Mouse (Mus musculus): Measurements from ENCODE around the gene Pacrg. TPM values are rescaled to one million over a fixed set of nuclear protein-coding genes. Genes with fewer than 3 reads are reported as not detected.

Pacrg gene
- polyA plus RNA-seq, 1 experiment, result 264 TPM

- Histone ChIP-seq H3K36me3 (ENCODE audit: control insufficient read depth, insufficient read depth, low read length) (no peaks in the 10 kb centered on the region), H3K4me1 (ENCODE audit: control insufficient read depth, insufficient read depth, low read length) (no peaks in the 10 kb centered on the region), H3K27me3 (ENCODE audit: control insufficient read depth, insufficient read depth, low read length) (no peaks in the 10 kb centered on the region), H3K27ac (ENCODE audit: control insufficient read depth, insufficient read depth, low read depth, low read length) (no peak overlapping the region), H3K4me3 (ENCODE audit: control insufficient read depth, low read depth, low read length) (no peak overlapping the region)
- TF ChIP-seq CTCF (IDR thresholded peaks at IDR 0.05; ENCODE audit: control insufficient read depth, insufficient read depth, insufficient replicate concordance, low read depth, low read length) (no peak), POLR2A (IDR thresholded peaks at IDR 0.05; ENCODE audit: control insufficient read depth, low read depth, low read length) (no peak)
These were observed 373.0 kb downstream of the Pacrg start for GRCm38 (mm10) chr17:10467102-10467501.

GRCm38 (mm10) chr17:10465467-10465866 lies 374.6 kb downstream of the Pacrg start:
- Histone ChIP-seq H3K27me3 (ENCODE audit: control insufficient read depth, insufficient read depth, low read length) (no peaks in the 10 kb centered on the region), H3K27ac (ENCODE audit: control insufficient read depth, insufficient read depth, low read depth, low read length) (0 out of 2 replicates have a peak overlapping the region, but pooled peaks have one; percentile 11), H3K36me3 (ENCODE audit: control insufficient read depth, insufficient read depth, low read length) (no peaks in the 10 kb centered on the region), H3K4me3 (ENCODE audit: control insufficient read depth, low read depth, low read length) (no peak overlapping the region), H3K4me1 (ENCODE audit: control insufficient read depth, insufficient read depth, low read length) (no peaks in the 10 kb centered on the region)
- TF ChIP-seq POLR2A (IDR thresholded peaks at IDR 0.05; ENCODE audit: control insufficient read depth, low read depth, low read length) (no peak), CTCF (IDR thresholded peaks at IDR 0.05; ENCODE audit: control insufficient read depth, insufficient read depth, insufficient replicate concordance, low read depth, low read length) (no peak)

- TF ChIP-seq POLR2A (IDR thresholded peaks at IDR 0.05; ENCODE audit: control insufficient read depth, low read depth, low read length), result no peak
- TF ChIP-seq CTCF (IDR thresholded peaks at IDR 0.05; ENCODE audit: control insufficient read depth, insufficient read depth, insufficient replicate concordance, low read depth, low read length), result no peak
- Histone ChIP-seq H3K27me3 (ENCODE audit: control insufficient read depth, insufficient read depth, low read length) (no peaks in the 10 kb centered on the region), H3K4me3 (ENCODE audit: control insufficient read depth, low read depth, low read length) (no peak overlapping the region), H3K36me3 (ENCODE audit: control insufficient read depth, insufficient read depth, low read length) (no peaks in the 10 kb centered on the region), H3K27ac (ENCODE audit: control insufficient read depth, insufficient read depth, low read depth, low read length) (no peak overlapping the region), H3K4me1 (ENCODE audit: control insufficient read depth, insufficient read depth, low read length) (no peaks in the 10 kb centered on the region)
These were observed 375.4 kb downstream of the Pacrg start for GRCm38 (mm10) chr17:10464700-10465099.

- no peaks in the 10 kb centered on the region for H3K27me3 ChIP-seq (ENCODE audit: control insufficient read depth, insufficient read depth, low read length)
- H3K27ac ChIP-seq (ENCODE audit: control insufficient read depth, insufficient read depth, low read depth, low read length), result no peak overlapping the region
- no peaks in the 10 kb centered on the region for H3K4me1 ChIP-seq (ENCODE audit: control insufficient read depth, insufficient read depth, low read length)
- TF ChIP-seq POLR2A (IDR thresholded peaks at IDR 0.05; ENCODE audit: control insufficient read depth, low read depth, low read length), result no peak
- no peak for TF ChIP-seq CTCF (IDR thresholded peaks at IDR 0.05; ENCODE audit: control insufficient read depth, insufficient read depth, insufficient replicate concordance, low read depth, low read length)
- H3K4me3 ChIP-seq (ENCODE audit: control insufficient read depth, low read depth, low read length), result no peak overlapping the region
- H3K36me3 ChIP-seq (ENCODE audit: control insufficient read depth, insufficient read depth, low read length), result no peaks in the 10 kb centered on the region
These were observed 376.5 kb downstream of the Pacrg start for GRCm38 (mm10) chr17:10463626-10464025.

GRCm38 (mm10) chr17:10460916-10461315 lies 379.2 kb downstream of the Pacrg start:
- Histone ChIP-seq H3K27me3 (ENCODE audit: control insufficient read depth, insufficient read depth, low read length) (no peaks in the 10 kb centered on the region), H3K27ac (ENCODE audit: control insufficient read depth, insufficient read depth, low read depth, low read length) (no peak overlapping the region), H3K4me1 (ENCODE audit: control insufficient read depth, insufficient read depth, low read length) (no peaks in the 10 kb centered on the region), H3K36me3 (ENCODE audit: control insufficient read depth, insufficient read depth, low read length) (no peaks in the 10 kb centered on the region), H3K4me3 (ENCODE audit: control insufficient read depth, low read depth, low read length) (no peak overlapping the region)
- TF ChIP-seq CTCF (IDR thresholded peaks at IDR 0.05; ENCODE audit: control insufficient read depth, insufficient read depth, insufficient replicate concordance, low read depth, low read length), result no peak

GRCm38 (mm10) chr17:10458743-10459142 lies 381.4 kb downstream of the Pacrg start:
- H3K36me3 ChIP-seq (ENCODE audit: control insufficient read depth, insufficient read depth, low read length), result no peaks in the 10 kb centered on the region
- H3K4me1 ChIP-seq (ENCODE audit: control insufficient read depth, insufficient read depth, low read length), result no peaks in the 10 kb centered on the region
- no peak overlapping the region for H3K4me3 ChIP-seq (ENCODE audit: control insufficient read depth, low read depth, low read length)
- no peaks in the 10 kb centered on the region for H3K27me3 ChIP-seq (ENCODE audit: control insufficient read depth, insufficient read depth, low read length)
- H3K27ac ChIP-seq (ENCODE audit: control insufficient read depth, insufficient read depth, low read depth, low read length), result no peak overlapping the region
- TF ChIP-seq POLR2A (IDR thresholded peaks at IDR 0.05; ENCODE audit: control insufficient read depth, low read depth, low read length) (no peak), CTCF (IDR thresholded peaks at IDR 0.05; ENCODE audit: control insufficient read depth, insufficient read depth, insufficient replicate concordance, low read depth, low read length) (no peak)

- no peaks in the 10 kb centered on the region for H3K4me1 ChIP-seq (ENCODE audit: control insufficient read depth, insufficient read depth, low read length)
- no peak overlapping the region for H3K4me3 ChIP-seq (ENCODE audit: control insufficient read depth, low read depth, low read length)
- no peaks in the 10 kb centered on the region for H3K36me3 ChIP-seq (ENCODE audit: control insufficient read depth, insufficient read depth, low read length)
- no peak overlapping the region for H3K27ac ChIP-seq (ENCODE audit: control insufficient read depth, insufficient read depth, low read depth, low read length)
- no peaks in the 10 kb centered on the region for H3K27me3 ChIP-seq (ENCODE audit: control insufficient read depth, insufficient read depth, low read length)
- TF ChIP-seq CTCF (IDR thresholded peaks at IDR 0.05; ENCODE audit: control insufficient read depth, insufficient read depth, insufficient replicate concordance, low read depth, low read length) (no peak), POLR2A (IDR thresholded peaks at IDR 0.05; ENCODE audit: control insufficient read depth, low read depth, low read length) (no peak)
These were observed 383.7 kb downstream of the Pacrg start for GRCm38 (mm10) chr17:10456409-10456808.

- H3K4me3 ChIP-seq (ENCODE audit: control insufficient read depth, low read depth, low read length), result no peak overlapping the region
- TF ChIP-seq POLR2A (IDR thresholded peaks at IDR 0.05; ENCODE audit: control insufficient read depth, low read depth, low read length) (no peak), CTCF (IDR thresholded peaks at IDR 0.05; ENCODE audit: control insufficient read depth, insufficient read depth, insufficient replicate concordance, low read depth, low read length) (no peak)
- H3K27ac ChIP-seq (ENCODE audit: control insufficient read depth, insufficient read depth, low read depth, low read length), result no peak overlapping the region
- H3K27me3 ChIP-seq (ENCODE audit: control insufficient read depth, insufficient read depth, low read length), result no peaks in the 10 kb centered on the region
- no peaks in the 10 kb centered on the region for H3K4me1 ChIP-seq (ENCODE audit: control insufficient read depth, insufficient read depth, low read length)
- H3K36me3 ChIP-seq (ENCODE audit: control insufficient read depth, insufficient read depth, low read length), result no peaks in the 10 kb centered on the region
These were observed 384.1 kb downstream of the Pacrg start for GRCm38 (mm10) chr17:10455961-10456360.
